Mouse (Mus musculus) heart, postnatal 10 days (tissue): ENCODE measurements around the gene Uxt. TPM values are rescaled to one million over a fixed set of nuclear protein-coding genes. Genes with fewer than 3 reads are reported as not detected.
A peak's percentile ranks its signal among the peaks of the same experiment; 100 is the strongest.

Experiments
- DNase-seq, 2 experiments: peaks; one replicate each; pipeline ENCODE4 v3.0.0; 2021
- intact Hi-C: fragments of 180-260 bp; cut with DNase I; formaldehyde crosslinking; loops from one replicate; pipeline ENCODE4 v1.15.1; 2025
- total RNA-seq, 2 experiments: library from RNA; stranded (reverse); gene quantifications; 2 replicates each; pipeline ENCODE4 v1.2.3; 2021

Uxt gene
- 10 to 100 TPM; 33.4 to 36.7 TPM for total RNA-seq

GRCm38 (mm10) chrX:20961477-20962378 is at the start of gene Uxt:
TSS of gene Uxt (minus strand) at chrX:20962017.
- DNase-seq: peak; percentile 90 to 92
- intact Hi-C loops: no loop called here

DNA sequence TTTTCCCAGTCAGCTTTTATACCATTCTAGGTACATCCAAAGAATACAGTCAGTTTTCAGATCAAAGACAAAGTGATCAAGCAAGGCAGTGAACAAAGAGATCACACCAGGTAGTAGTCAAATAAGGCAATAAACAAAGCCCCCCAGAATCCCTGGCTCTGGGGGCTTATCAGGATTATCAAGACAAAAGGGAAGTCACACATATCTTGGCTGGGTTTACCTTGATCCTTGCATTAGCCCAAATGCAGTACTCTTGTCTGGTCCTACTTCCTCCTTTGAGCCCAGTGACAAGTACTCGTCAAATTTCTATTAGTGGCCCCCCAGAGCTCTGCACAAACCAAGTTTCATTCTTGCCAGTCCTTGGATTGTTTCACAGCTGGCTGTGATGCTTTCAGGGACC is 19.1 kb upstream of the Uxt start:
- intact Hi-C loops: no loop called here
- no peak for DNase-seq

DNA sequence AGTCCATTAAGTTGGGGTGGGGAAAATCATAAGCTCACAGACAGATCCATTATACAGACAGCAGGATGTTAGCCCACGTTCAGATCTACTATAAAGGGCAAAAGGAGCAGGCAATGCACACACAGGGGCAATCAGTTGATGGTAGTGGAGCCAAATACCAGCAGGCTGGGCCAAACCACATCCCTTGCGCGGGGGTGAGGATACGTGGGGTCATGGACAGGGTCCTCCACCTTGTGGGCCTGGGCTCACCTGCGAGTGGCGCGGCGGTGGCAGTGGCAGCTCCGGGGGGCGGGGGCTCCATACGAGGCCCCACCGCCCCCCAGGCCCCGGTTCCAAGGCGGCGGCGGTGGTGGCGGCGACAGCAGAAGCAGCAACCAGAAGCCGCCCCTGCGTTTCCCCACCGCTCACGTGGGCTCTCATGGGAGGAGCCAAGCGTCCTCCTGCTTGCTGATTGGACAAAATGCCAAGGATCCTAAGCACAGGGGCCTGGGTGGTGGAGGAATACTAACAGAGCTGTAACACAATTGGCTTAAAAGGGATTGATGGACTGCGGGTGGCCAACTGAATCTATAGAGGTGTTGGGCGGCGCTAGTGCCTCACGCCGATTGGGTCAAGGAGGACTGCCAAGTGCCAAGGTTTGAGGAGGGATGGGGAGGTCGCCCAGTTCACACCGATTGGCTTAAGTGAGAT is 11.5 kb downstream of the Uxt start, which contains the start of gene Elk1:
Gene Elk1, minus strand, starts transcription at position 418 of the 690 bp plus-strand sequence.
- DNase-seq: peak; percentile 89 to 90
- intact Hi-C loops: no loop called here

DNA sequence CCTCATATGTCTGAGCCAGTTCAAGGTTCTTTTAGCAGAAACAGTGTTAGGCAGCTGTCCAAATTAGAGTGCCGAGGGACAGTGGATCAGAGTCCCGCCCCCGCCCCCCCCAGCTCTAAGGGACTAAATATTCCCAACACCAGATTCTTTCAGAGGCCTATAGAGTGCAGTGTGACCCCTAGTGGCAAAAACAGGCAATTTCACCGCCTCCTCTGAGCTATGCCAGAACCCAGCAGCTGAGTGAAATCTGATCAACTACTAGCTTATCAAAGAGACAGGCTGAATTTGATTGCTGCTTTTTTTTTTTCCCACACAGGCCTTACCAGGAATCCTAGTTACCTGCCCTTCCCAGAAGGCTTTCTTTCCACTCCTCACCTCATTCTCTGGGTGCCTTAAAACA is 15.8 kb downstream of the Uxt start:
- peak; percentile 44 to 64 for DNase-seq
- intact Hi-C loops: loop anchor here (1.0 to 5.0 kb wide), 3 partner anchors 99 to 284 kb away; no protein-coding TSS in a partner anchor

DNA sequence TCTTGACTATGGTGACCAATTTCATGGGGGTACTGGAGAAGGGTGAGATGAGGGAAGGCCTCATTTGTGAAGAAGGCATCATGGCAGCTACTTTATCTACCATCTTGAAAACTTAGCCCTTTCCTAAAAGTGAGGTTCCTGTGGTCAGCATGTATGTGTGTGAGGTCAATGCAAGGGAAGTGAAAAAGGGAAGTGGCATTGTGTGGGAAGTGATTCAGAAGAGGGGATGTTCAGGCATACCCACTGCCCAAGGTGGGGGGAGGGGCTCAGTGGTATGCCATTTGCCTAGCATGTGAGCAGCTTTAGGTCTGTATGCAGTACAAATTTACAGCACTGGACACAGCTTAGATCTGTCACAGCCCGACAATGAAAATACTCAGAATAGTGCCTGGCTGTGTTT is 29.9 kb downstream of the Uxt start:
- DNase-seq: peak; percentile 11 to 12
- intact Hi-C loops: no loop called here

DNA sequence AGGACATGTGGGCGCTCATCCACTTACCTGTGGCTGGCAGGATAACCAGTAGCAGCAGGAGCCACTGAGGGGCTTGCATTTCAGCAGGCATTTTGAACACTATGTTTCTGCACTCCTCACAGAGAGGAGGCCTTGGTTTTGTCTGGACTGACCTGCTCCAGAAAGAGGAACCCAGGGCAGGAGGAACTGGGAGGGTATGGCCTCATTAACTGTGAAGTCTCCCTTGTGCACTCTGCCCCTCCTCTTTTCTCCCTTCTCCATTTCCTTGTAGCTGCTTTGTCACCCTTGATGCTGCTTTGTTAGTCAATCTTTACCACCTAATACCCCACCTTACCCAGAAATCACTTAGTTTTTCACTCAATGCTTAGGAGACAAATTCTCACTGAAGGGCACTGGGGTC is 30.5 kb downstream of the Uxt start, which contains the start of gene Cfp:
Gene Cfp, minus strand, starts transcription at position 192 of the 400 bp plus-strand sequence.
- no peak for DNase-seq
- intact Hi-C loops: no loop called here

GRCm38 (mm10) chrX:20929859-20930258 is 32.0 kb downstream of the Uxt start:
- intact Hi-C loops: no loop called here
- DNase-seq: no peak

DNA sequence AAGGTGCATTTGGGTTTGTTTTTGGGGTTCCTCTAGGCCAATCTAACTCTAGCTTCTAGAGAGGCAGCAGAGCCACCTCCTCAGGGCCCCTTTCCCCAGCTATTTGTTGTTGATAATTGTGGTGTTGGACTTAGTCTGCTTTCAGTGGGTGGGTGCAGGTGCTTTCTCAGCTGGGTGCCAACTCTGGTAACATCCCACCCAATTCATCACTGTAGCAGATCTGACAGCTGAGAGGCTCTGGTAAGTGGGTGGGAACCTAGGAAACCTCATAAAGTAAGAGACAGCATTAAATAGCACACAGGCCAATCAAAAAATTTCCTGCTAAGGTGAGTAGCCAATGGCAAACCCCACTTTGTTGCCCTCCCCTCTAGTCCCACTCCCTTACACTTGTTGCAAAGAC is 36.8 kb downstream of the Uxt start:
- no peak for DNase-seq
- intact Hi-C loops: no loop called here

- DNase-seq: no peak
- intact Hi-C loops: no loop called here
These were observed 38.3 kb downstream of the Uxt start for GRCm38 (mm10) chrX:20923506-20923905.

DNA sequence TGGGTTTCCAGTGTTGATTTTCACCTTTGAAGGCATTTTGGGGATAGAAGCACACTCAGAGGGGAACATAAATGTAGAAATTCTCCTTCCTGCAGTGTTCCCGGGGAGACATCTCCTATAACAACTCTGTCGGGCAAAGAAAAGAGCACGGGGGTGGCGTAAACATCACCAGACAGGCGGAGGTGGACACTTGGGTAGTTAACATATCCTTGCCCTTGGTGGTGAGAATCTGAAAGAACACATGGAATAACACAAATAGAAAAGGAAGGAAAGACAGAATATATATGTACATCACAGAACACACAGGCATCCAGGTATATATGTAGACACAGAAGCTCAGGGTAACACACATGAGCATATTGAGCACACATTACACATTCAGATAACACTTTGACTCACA is 40.5 kb downstream of the Uxt start:
- DNase-seq: no peak
- intact Hi-C loops: no loop called here

DNA sequence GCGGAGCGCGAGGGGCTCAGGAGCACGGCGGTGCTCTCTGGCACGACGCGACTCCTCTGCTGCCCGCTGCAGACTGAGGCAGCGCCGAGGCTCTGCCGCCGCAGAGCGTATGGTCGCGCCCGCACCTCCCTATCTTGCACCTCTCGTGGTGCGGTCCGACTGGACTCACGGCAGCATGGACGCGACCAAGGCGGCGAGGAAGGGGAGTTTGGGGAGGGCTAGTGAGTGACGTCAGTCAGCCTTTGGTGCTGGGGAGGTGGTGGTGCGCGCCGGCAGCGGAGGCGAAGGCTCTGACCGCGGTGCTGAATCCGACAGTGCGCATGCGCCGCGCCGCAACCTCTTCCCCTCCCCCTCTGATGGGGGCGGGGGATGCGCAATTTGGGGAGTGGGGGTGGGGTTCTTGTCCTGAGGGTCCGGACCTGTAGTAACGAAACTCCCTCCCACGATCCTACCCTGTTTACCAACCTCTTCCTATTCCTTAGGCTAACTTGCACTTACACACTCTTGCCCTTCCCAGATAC is 40.9 kb downstream of the Uxt start, which contains the start of gene Syn1:
Gene Syn1, minus strand, starts transcription at position 161 of the 521 bp plus-strand sequence.
- peak; percentile 76 for DNase-seq
- intact Hi-C loops: no loop called here

DNA sequence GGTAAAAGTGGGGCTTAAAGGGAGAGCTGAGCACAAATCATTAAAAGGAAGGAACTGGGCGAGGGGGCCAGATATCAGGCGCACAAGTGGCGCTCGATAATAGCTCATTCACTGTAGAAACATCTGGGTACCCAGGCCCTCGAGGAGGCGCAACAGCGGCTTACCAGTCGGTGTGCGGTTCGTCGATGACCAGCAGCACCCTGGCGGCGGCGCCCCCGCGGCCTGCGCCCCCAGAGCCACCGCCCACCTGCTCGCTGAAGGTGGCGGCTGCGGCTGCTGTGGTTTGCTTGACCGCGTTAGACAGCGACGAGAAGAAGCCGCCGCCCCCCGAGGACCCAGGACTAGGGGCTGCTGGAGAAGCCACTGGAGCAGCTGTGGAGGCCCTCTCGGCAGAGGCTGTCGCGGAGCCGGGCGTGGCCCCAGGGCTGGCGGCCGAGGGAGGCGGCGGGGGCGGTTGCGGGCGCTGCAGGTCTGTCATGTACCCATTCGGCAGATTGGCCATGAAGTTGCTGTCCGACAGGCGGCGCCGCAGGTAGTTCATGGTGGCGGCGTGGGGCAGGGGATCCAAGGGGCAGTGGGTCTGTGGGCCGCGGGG is 41.5 kb downstream of the Uxt start:
- intact Hi-C loops: no loop called here
- no peak for DNase-seq

GRCm38 (mm10) chrX:20915075-20915474 is 46.7 kb downstream of the Uxt start:
- DNase-seq: no peak
- intact Hi-C loops: no loop called here

DNA sequence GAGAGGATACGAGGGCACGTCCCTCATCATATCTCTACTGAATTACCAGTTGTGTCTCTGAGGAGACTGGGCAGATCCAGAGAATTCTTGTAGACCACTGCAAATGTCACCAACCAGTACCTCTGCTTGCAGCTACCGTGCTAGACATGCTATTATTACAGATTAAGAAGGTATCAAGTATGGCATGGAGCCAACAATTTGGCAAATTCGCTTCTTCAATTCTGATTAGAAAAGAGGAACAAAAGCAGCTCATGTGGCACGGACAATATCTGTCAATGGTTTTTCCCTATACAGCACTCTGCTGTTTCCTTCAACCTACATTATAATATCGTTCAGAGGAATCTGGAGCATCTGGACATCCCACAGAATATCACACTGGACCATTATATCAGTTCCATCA is 48.1 kb downstream of the Uxt start:
- intact Hi-C loops: no loop called here
- DNase-seq: no peak

GRCm38 (mm10) chrX:20910074-20910473 is 51.7 kb downstream of the Uxt start:
- no peak for DNase-seq
- intact Hi-C loops: no loop called here

Other genes with a start within 250 kb of the Uxt start
- gene Araf, start 164.2 kb downstream of the Uxt start, total RNA-seq: 10 to 100 TPM; 84.4 to 85.1 TPM
- gene Timp1, start 91.9 kb downstream of the Uxt start, total RNA-seq: 10 to 100 TPM; 15.4 to 16.4 TPM
- gene Syn1, start 41.0 kb downstream of the Uxt start, total RNA-seq: under 1 TPM; 0.36 to 0.40 TPM
- gene Cfp, start 30.5 kb downstream of the Uxt start, total RNA-seq: 1 to 10 TPM; 5.7 to 7.3 TPM
- 10 to 100 TPM; 11.4 to 11.8 TPM for gene Elk1, start 11.4 kb downstream of the Uxt start, total RNA-seq
- gene Zfp182, start 100.3 kb upstream of the Uxt start, total RNA-seq: 1 to 10 TPM; 4.7 to 5.4 TPM
- gene Spaca5, start 106.4 kb upstream of the Uxt start, total RNA-seq: not detected
- under 1 TPM; 0.57 to 0.92 TPM for gene Zfp300, start 127.5 kb upstream of the Uxt start, total RNA-seq
- not detected for gene Ssxa1, start 153.8 kb upstream of the Uxt start, total RNA-seq
- not detected for gene Gm21876, start 213.6 kb upstream of the Uxt start, total RNA-seq